Mouse (Mus musculus) midbrain, embryonic 15.5 days (tissue): Measurements from ENCODE around the gene Espnl. TPM values are rescaled to one million over a fixed set of nuclear protein-coding genes. Genes with fewer than 3 reads are reported as not detected.

Experiments
- ATAC-seq: fragments of 200-750 bp; cut with Nextera tagmentation; replicated peaks from 2 replicates; pipeline ENCODE4 v1.8.0; 2017; ENCODE audit warnings: moderate TSS enrichment
- H3K27ac ChIP-seq: fragments of 300-500 bp; sonication (generic); 2 replicates; pipeline ENCODE4 v1.5.1; 2015; ENCODE audit warnings: mild to moderate bottlenecking, inconsistent platforms
- H3K27me3 ChIP-seq: fragments of 300-500 bp; sonication (generic); replicated peaks from 2 replicates; pipeline ENCODE4 v1.6.1; 2015; ENCODE audit warnings: inconsistent platforms
- H3K36me3 ChIP-seq: fragments of 300-500 bp; sonication (generic); replicated peaks from 2 replicates; pipeline ENCODE4 v1.6.1; 2015; ENCODE audit warnings: inconsistent platforms
- H3K4me1 ChIP-seq: fragments of 300-500 bp; sonication (generic); 2 replicates; pipeline ENCODE4 v1.6.1; 2015; ENCODE audit warnings: inconsistent platforms
- H3K4me2 ChIP-seq: fragments of 300-500 bp; sonication (generic); 2 replicates; pipeline ENCODE4 v1.6.1; 2015; ENCODE audit warnings: inconsistent platforms, mild to moderate bottlenecking, moderate library complexity
- H3K4me3 ChIP-seq: fragments of 300-500 bp; sonication (generic); 2 replicates; pipeline ENCODE4 v1.5.1; 2015; ENCODE audit warnings: mild to moderate bottlenecking, inconsistent platforms
- H3K9ac ChIP-seq: fragments of 300-500 bp; sonication (generic); 2 replicates; pipeline ENCODE4 v1.6.1; 2015; ENCODE audit warnings: mild to moderate bottlenecking, inconsistent platforms
- H3K9me3 ChIP-seq: fragments of 300-500 bp; sonication (generic); 2 replicates; pipeline ENCODE4 v1.6.1; 2016; ENCODE audit warnings: inconsistent platforms
- WGBS: fragments of 180-500 bp; shearing (Covaris S2); methylation state at CpG from one replicate; pipeline ENCODE4 v1.1.7; 2015; ENCODE audit warnings: mixed read lengths; 5-methylcytosine and 5-hydroxymethylcytosine counted together
- polyA plus RNA-seq: library from polyadenylated mRNA; unstranded; fragments of >200 nt; fragmentation: Nextera tagmentation; extraction: Ambion mirVana; gene quantifications from 2 replicates; pipeline ENCODE4 v1.2.1, GENCODE M21; 2015

Espnl gene
- polyA plus RNA-seq, 1 experiment from 2014 or later = 0.08 TPM

DNA sequence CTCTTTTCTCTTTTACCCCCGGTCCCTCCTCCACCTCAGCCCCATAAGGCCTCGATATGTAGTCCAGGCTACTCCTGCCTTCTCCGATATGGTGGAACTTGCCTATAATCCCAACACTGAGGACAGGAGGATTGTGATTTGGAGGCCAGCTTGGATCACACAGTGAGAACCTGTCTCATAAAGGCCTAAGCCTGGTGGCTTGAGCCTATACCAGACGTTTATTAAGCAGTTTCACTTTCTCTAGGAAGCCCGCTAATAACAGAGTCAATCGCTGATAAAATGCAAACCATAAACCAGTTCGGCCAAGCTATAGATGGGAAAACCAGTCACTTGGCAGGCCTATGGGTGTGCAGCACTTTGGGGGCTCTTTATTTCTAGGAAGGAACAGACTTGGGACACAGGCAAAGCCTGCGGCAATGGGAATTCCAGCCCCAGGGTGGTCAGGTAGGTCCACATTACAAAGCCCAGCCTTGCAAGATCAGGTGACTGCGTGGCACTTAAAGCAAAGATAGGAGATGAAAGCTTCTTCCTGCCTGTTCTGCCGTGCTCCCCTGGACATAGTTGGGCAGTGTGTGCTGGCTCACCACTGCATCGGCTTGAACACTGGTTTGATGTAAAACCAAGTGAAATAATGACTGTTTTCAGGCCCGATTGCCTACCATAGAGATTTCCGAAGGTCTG lies 22.7 kb upstream of the Espnl start:
- ATAC-seq = no peak
- WGBS = 87% methylated on average over 13 of the region's 13 CpGs

GRCm38 (mm10) chr1:91299707-91300426 lies 22.0 kb upstream of the Espnl start:
- no peaks in the 10 kb centered on the region for H3K9me3 ChIP-seq

More for the DNA sequence above, 22.7 kb upstream of the Espnl start:
- Histone ChIP-seq H3K4me1 (peaks cover 10% of the 10 kb centered on the region), H3K27ac (no peak overlapping the region), H3K4me2 (peak overlapping the region; percentile 73), H3K9me3 (no peaks in the 10 kb centered on the region), H3K9ac (peak overlapping the region; percentile 69; the same call in 1 of the 2 replicates), H3K4me3 (peak overlapping the region; percentile 81), H3K27me3 (no peaks in the 10 kb centered on the region), H3K36me3 (no peaks in the 10 kb centered on the region)

DNA sequence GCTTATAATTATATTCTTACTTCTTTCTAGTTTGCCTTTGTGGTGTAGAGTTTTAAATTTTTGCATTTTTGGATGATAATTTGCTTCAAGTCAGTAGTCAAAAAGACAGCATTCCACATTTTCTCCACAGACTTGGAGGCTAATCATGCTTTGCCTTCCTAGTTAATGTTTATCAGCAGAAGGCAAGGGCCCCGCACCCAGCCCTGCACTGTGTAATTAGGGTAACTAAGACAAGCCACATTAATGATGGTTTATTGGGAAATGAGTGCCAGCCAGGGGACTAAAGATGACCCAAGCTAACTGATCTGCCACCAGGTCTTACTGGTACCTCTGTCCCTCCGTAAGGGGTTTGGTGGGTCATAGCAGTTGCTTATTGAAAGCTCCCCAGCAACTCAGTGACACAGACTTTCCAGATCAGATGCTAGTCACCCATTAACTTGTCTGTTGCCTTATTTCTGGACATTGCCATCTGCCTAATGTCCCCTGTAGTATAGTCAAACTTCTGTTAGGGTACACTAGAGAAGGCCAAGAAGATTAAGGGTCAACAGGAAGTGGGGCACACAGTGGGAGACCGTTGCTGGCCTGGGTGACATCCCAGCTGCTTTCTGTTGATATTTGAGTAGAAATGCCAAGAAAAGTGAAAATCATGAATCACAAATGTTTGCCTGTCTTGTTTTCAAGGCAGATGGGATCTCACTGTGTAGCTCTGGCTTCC lies 20.5 kb upstream of the Espnl start:
- H3K4me2 ChIP-seq = no peak overlapping the region
- H3K27me3 ChIP-seq = no peaks in the 10 kb centered on the region
- H3K4me1 ChIP-seq = peaks cover 10% of the 10 kb centered on the region
- no peaks in the 10 kb centered on the region for H3K36me3 ChIP-seq
- H3K4me3 ChIP-seq = no peak overlapping the region
- no peaks in the 10 kb centered on the region for H3K9me3 ChIP-seq
- no peak overlapping the region for H3K9ac ChIP-seq
- H3K27ac ChIP-seq = no peak overlapping the region
- ATAC-seq = no peak
- 86% methylated on average over 3 of the region's 3 CpGs for whole genome bisulfite sequencing

More at GRCm38 (mm10) chr1:91299707-91300426, 22.0 kb upstream of the Espnl start:
- 90% methylated on average over 5 of the region's 5 CpGs for whole genome bisulfite sequencing
- no peak for ATAC-seq
- Histone ChIP-seq H3K27ac (no peak overlapping the region), H3K4me3 (no peak overlapping the region), H3K4me2 (no peak overlapping the region), H3K4me1 (peaks cover 10% of the 10 kb centered on the region), H3K36me3 (no peaks in the 10 kb centered on the region), H3K27me3 (no peaks in the 10 kb centered on the region), H3K9ac (no peak overlapping the region)

GRCm38 (mm10) chr1:91302021-91302420 lies 19.9 kb upstream of the Espnl start:
- Histone ChIP-seq H3K27me3 (no peaks in the 10 kb centered on the region), H3K36me3 (peaks cover 2% of the 10 kb centered on the region; the same call in 1 of the 2 replicates), H3K27ac (no peak overlapping the region), H3K9ac (no peak overlapping the region), H3K9me3 (no peaks in the 10 kb centered on the region), H3K4me1 (peaks cover 10% of the 10 kb centered on the region), H3K4me2 (no peak overlapping the region), H3K4me3 (no peak overlapping the region)
- 93% methylated on average over 3 of the region's 3 CpGs for WGBS
- ATAC-seq = no peak

- 94% methylated on average over 4 of the region's 4 CpGs for WGBS
- Histone ChIP-seq H3K9me3 (no peaks in the 10 kb centered on the region), H3K4me2 (no peak overlapping the region), H3K4me1 (no peaks in the 10 kb centered on the region), H3K27ac (no peak overlapping the region), H3K27me3 (no peaks in the 10 kb centered on the region), H3K9ac (no peak overlapping the region), H3K36me3 (peaks cover 9% of the 10 kb centered on the region; the same call in 1 of the 2 replicates), H3K4me3 (no peak overlapping the region)
- ATAC-seq = no peak
Observed at GRCm38 (mm10) chr1:91304621-91305020, 17.3 kb upstream of the Espnl start.

- H3K4me1 ChIP-seq = no peaks in the 10 kb centered on the region
- H3K36me3 ChIP-seq = peaks cover 9% of the 10 kb centered on the region; the same call in 1 of the 2 replicates
- no peaks in the 10 kb centered on the region for H3K9me3 ChIP-seq
- H3K27me3 ChIP-seq = no peaks in the 10 kb centered on the region
- H3K9ac ChIP-seq = no peak overlapping the region
- no peak overlapping the region for H3K27ac ChIP-seq
- no peak overlapping the region for H3K4me3 ChIP-seq
- WGBS = 95% methylated on average over 13 of the region's 13 CpGs
- no peak for ATAC-seq
- no peak overlapping the region for H3K4me2 ChIP-seq
Observed at GRCm38 (mm10) chr1:91309366-91310085, 12.3 kb upstream of the Espnl start.

- Histone ChIP-seq H3K9ac (no peak overlapping the region), H3K4me3 (no peak overlapping the region), H3K9me3 (no peaks in the 10 kb centered on the region), H3K27ac (no peak overlapping the region), H3K4me2 (no peak overlapping the region), H3K36me3 (peaks cover 5% of the 10 kb centered on the region; the same call in 1 of the 2 replicates), H3K4me1 (no peaks in the 10 kb centered on the region), H3K27me3 (no peaks in the 10 kb centered on the region)
- no peak for ATAC-seq
- WGBS = 95% methylated on average over 4 of the region's 4 CpGs
Observed at GRCm38 (mm10) chr1:91312273-91312672, 9.6 kb upstream of the Espnl start.

- no peaks in the 10 kb centered on the region for H3K4me1 ChIP-seq
- H3K9me3 ChIP-seq = no peaks in the 10 kb centered on the region
- H3K27ac ChIP-seq = 0 out of 2 replicates have a peak overlapping the region, but pooled peaks have one; percentile 22
- peaks cover 4% of the 10 kb centered on the region; the same call in 1 of the 2 replicates for H3K36me3 ChIP-seq
- H3K4me3 ChIP-seq = no peak overlapping the region
- H3K27me3 ChIP-seq = no peaks in the 10 kb centered on the region
- no peak for ATAC-seq
- H3K4me2 ChIP-seq = no peak overlapping the region
- WGBS = 39% methylated on average over 5 of the region's 5 CpGs
- H3K9ac ChIP-seq = no peak overlapping the region
Observed at GRCm38 (mm10) chr1:91313251-91313650, 8.6 kb upstream of the Espnl start.

DNA sequence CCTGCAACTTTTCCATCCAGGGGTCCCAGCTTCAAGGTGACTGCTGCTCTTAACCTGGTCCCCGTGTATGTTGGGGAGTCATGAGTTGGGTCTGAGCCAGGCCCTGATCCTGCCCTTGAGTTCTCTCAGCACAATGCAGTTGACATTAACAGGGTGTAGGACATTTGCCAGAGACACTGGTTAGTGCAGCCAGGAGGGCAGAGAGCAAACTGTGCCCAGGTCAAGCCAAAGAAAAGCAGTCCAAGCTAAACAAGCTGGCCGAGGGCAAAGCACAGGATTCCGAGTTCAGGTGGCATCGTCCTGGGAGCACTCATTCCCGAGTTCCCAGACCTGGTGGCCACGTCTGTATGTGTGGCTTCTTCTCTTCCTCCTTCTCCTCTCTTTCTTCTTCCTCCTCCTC lies 4.2 kb upstream of the Espnl start:
- H3K27me3 ChIP-seq = no peaks in the 10 kb centered on the region
- H3K9ac ChIP-seq = no peak overlapping the region
- no peak overlapping the region for H3K4me3 ChIP-seq
- H3K9me3 ChIP-seq = no peaks in the 10 kb centered on the region
- H3K4me2 ChIP-seq = no peak overlapping the region
- no peaks in the 10 kb centered on the region for H3K36me3 ChIP-seq
- WGBS = 93% methylated on average over 6 of the region's 6 CpGs
- no peaks in the 10 kb centered on the region for H3K4me1 ChIP-seq
- ATAC-seq = no peak
- no peak overlapping the region for H3K27ac ChIP-seq

- Histone ChIP-seq H3K4me2 (no peak overlapping the region), H3K9me3 (no peaks in the 10 kb centered on the region), H3K27me3 (no peaks in the 10 kb centered on the region), H3K9ac (no peak overlapping the region), H3K27ac (no peak overlapping the region), H3K36me3 (no peaks in the 10 kb centered on the region), H3K4me1 (no peaks in the 10 kb centered on the region), H3K4me3 (no peak overlapping the region)
- WGBS = 92% methylated on average over 2 of the region's 2 CpGs
- no peak for ATAC-seq
Observed at GRCm38 (mm10) chr1:91324646-91325045, 2.8 kb downstream of the Espnl start.

GRCm38 (mm10) chr1:91325488-91326042 lies 3.7 kb downstream of the Espnl start:
- no peak for ATAC-seq
- Histone ChIP-seq H3K9ac (no peak overlapping the region), H3K27ac (no peak overlapping the region), H3K9me3 (no peaks in the 10 kb centered on the region), H3K4me2 (no peak overlapping the region), H3K4me1 (no peaks in the 10 kb centered on the region), H3K4me3 (no peak overlapping the region), H3K27me3 (no peaks in the 10 kb centered on the region), H3K36me3 (no peaks in the 10 kb centered on the region)
- 74% methylated on average over 4 of the region's 4 CpGs for WGBS
